Mouse (Mus musculus): ENCODE measurements at regions not wholly inside any gene's neighbourhood (a gene's known extent, or its start where the extent isn't known, plus 50 kb on each side); places are given as distances from the start of the nearest gene placed in this dataset.

GRCm38 (mm10) chr13:71001278-71001677 lies 159.7 kb upstream of the Adamts16 start:
- DNase-seq (ENCODE audit: low spot score) = peak; percentile 60

- DNase-seq (ENCODE audit: low spot score) = no peak
These were observed 158.9 kb upstream of the Adamts16 start for GRCm38 (mm10) chr13:71000422-71001008.

GRCm38 (mm10) chr13:70993522-70993921 lies 151.9 kb upstream of the Adamts16 start:
- DNase-seq (ENCODE audit: low spot score) = no peak

GRCm38 (mm10) chr13:70989999-70990645 lies 148.5 kb upstream of the Adamts16 start:
- DNase-seq (ENCODE audit: low spot score) = no peak

GRCm38 (mm10) chr13:70979344-70979743 lies 137.7 kb upstream of the Adamts16 start:
- DNase-seq (ENCODE audit: low spot score) = no peak

- no peak for DNase-seq (ENCODE audit: low spot score)
These were observed 137.1 kb upstream of the Adamts16 start for GRCm38 (mm10) chr13:70978547-70979307.

- no peak for DNase-seq (ENCODE audit: low spot score)
These were observed 128.0 kb upstream of the Adamts16 start for GRCm38 (mm10) chr13:70969596-70969995.

GRCm38 (mm10) chr13:70967781-70968180 lies 126.2 kb upstream of the Adamts16 start:
- no peak for DNase-seq (ENCODE audit: low spot score)

- DNase-seq (ENCODE audit: low spot score) = peak; percentile 22
These were observed 121.8 kb upstream of the Adamts16 start for GRCm38 (mm10) chr13:70963384-70963783.

GRCm38 (mm10) chr13:70934309-70935037 lies 92.9 kb upstream of the Adamts16 start:
- DNase-seq (ENCODE audit: low spot score) = no peak

- no peak for DNase-seq (ENCODE audit: low spot score)
These were observed 72.2 kb upstream of the Adamts16 start for GRCm38 (mm10) chr13:70913834-70914233.

GRCm38 (mm10) chr13:70910934-70911333 lies 69.3 kb upstream of the Adamts16 start:
- no peak for DNase-seq (ENCODE audit: low spot score)

- no peak for DNase-seq (ENCODE audit: low spot score)
These were observed 63.2 kb upstream of the Adamts16 start for GRCm38 (mm10) chr13:70904834-70905233.

GRCm38 (mm10) chr13:70903831-70904230 lies 62.2 kb upstream of the Adamts16 start:
- no peak for DNase-seq (ENCODE audit: low spot score)

GRCm38 (mm10) chr13:70903150-70903549 lies 61.5 kb upstream of the Adamts16 start:
- no peak for DNase-seq (ENCODE audit: low spot score)

GRCm38 (mm10) chr13:70902727-70903126 lies 61.1 kb upstream of the Adamts16 start:
- DNase-seq (ENCODE audit: low spot score) = no peak

GRCm38 (mm10) chr13:70891634-70892033 lies 50.0 kb upstream of the Adamts16 start:
- DNase-seq (ENCODE audit: low spot score) = no peak
